Mouse (Mus musculus) layer of hippocampus, adult 11-12 months (tissue): ENCODE data around the gene Tead2.
"Not testable (repeated sequence)": the region's sequence is repeated elsewhere in the genome, so short reads cannot be mapped to it uniquely, and the experiment has no call there.

Experiments used
- DNase-seq: peaks from one replicate; pipeline ENCODE4 v3.0.0; 2022; ENCODE audit warnings: low spot score

Gene Tead2

GRCm38 (mm10) chr7:45215673-45216441, at the start of gene Tead2:
Gene Tead2, plus strand, starts transcription at chr7:45215753.
- no peak for DNase-seq

GRCm38 (mm10) chr7:45166950-45167401, 48.6 kb upstream of the Tead2 start:
- peak; percentile 59 for DNase-seq

- DNase-seq, result peak; percentile 72
Observed at GRCm38 (mm10) chr7:45167761-45168445, 47.6 kb upstream of the Tead2 start.

GRCm38 (mm10) chr7:45168656-45169055, 46.9 kb upstream of the Tead2 start:
- no peak for DNase-seq

- DNase-seq, result peak; percentile 71
Observed at GRCm38 (mm10) chr7:45169495-45169894, 46.1 kb upstream of the Tead2 start.

GRCm38 (mm10) chr7:45172974-45173373, 42.6 kb upstream of the Tead2 start:
- no peak for DNase-seq

- not testable (repeated sequence) for DNase-seq
Observed at GRCm38 (mm10) chr7:45173772-45174171, 41.8 kb upstream of the Tead2 start.

GRCm38 (mm10) chr7:45174567-45175280, 40.8 kb upstream of the Tead2 start:
- no peak for DNase-seq

- no peak for DNase-seq
Observed at GRCm38 (mm10) chr7:45175398-45175797, 40.2 kb upstream of the Tead2 start.

- no peak for DNase-seq
Observed at GRCm38 (mm10) chr7:45175929-45176328, 39.6 kb upstream of the Tead2 start.

GRCm38 (mm10) chr7:45176356-45176755, 39.2 kb upstream of the Tead2 start:
- no peak for DNase-seq

- no peak for DNase-seq
Observed at GRCm38 (mm10) chr7:45178550-45178949, 37.0 kb upstream of the Tead2 start.

- DNase-seq, result no peak
Observed at GRCm38 (mm10) chr7:45179469-45179868, 36.1 kb upstream of the Tead2 start, which contains the start of gene Gfy. Gene Gfy, minus strand, starts transcription at chr7:45179569.

- DNase-seq, result no peak
Observed at GRCm38 (mm10) chr7:45180896-45181477, 34.6 kb upstream of the Tead2 start, which contains the start of gene Pth2. Gene Pth2, plus strand, starts transcription at chr7:45180995.

GRCm38 (mm10) chr7:45181540-45181939, 34.0 kb upstream of the Tead2 start:
- no peak for DNase-seq

- peak; percentile 85 for DNase-seq
Observed at GRCm38 (mm10) chr7:45182199-45182601, 33.4 kb upstream of the Tead2 start.

GRCm38 (mm10) chr7:45182606-45183005, 32.9 kb upstream of the Tead2 start:
- DNase-seq, result no peak

- no peak for DNase-seq
Observed at GRCm38 (mm10) chr7:45183672-45184071, 31.9 kb upstream of the Tead2 start.

GRCm38 (mm10) chr7:45185921-45186320, 29.6 kb upstream of the Tead2 start:
- no peak for DNase-seq

GRCm38 (mm10) chr7:45189600-45189999, 26.0 kb upstream of the Tead2 start:
- no peak for DNase-seq

GRCm38 (mm10) chr7:45190186-45190585, 25.4 kb upstream of the Tead2 start:
- no peak for DNase-seq

- DNase-seq, result no peak
Observed at GRCm38 (mm10) chr7:45191161-45191560, 24.4 kb upstream of the Tead2 start.
